Mouse (Mus musculus): ENCODE measurements around the gene Alkbh6. TPM values are rescaled to one million over a fixed set of nuclear protein-coding genes. Genes with fewer than 3 reads are reported as not detected.
A peak's percentile ranks its signal among the peaks of the same experiment; 100 is the strongest.

Alkbh6 gene
- total and polyA plus RNA-seq, 2 experiments from 2014 or later, result 116 to 129 TPM

DNA sequence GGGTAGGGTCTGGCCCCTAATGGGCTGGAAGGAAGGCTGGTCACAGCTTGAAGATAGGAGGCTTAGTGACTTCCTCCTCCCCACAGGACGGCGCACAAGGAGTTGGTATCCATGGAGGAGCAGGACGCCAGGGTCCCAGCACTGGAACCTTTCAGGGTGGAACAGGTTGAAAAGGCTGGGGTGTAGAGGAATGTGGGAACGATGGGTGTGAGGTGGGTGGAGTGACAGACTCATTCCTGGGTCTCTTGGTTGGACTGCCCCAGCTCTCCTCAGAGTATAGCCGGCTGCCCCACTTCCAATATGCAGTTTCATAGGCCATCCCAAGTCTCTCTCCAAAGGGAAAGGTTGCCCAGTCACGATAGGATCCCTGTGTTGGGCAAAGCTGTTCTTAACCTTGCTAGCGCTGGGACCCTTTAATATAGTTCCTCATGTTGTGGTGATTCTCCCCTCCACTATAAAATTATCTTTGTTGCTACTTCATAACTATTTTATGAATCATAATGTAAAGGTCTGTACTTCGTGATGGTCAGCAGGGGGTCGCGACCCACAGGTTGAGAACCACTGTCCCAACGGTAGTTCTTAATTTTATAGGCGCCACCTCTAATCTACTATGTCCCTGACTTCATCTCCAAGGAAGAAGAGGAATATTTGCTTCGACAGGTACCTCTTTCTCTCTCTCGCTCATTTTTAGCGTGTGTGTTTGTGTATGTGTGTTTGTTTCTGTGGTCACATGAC lies 1.0 kb downstream of the Alkbh6 start:
- 60% methylated on average over 15 of the region's 15 CpGs for WGBS
- ATAC-seq (no peak), DNase-seq (ENCODE audit: low spot score) (no peak)
- Histone ChIP-seq H3K36me3 (ENCODE audit: insufficient read depth, low read length) (peaks cover 20% of the 10 kb centered on the region), H3K4me1 (ENCODE audit: insufficient read depth, low read length) (peaks cover 6% of the 10 kb centered on the region; the same call in 1 of the 2 replicates), H3K9me3 (ENCODE audit: low read length) (no peaks in the 10 kb centered on the region), H3K9ac (replicated peaks; ENCODE audit: low read length) (peak overlapping the region; percentile 63), H3K27ac (0 out of 2 replicates have a peak overlapping the region, but pooled peaks have one; percentile 33), H3K27me3 (ENCODE audit: insufficient read depth, low read length) (no peaks in the 10 kb centered on the region), H3K4me3 (ENCODE audit: low read length) (peak overlapping the region; percentile 66), H3K4me2 (ENCODE audit: low read depth, low read length) (peak overlapping the region; percentile 96)
- TF ChIP-seq CTCF (IDR thresholded peaks at IDR 0.05; ENCODE audit: low read depth), result no peak

DNA sequence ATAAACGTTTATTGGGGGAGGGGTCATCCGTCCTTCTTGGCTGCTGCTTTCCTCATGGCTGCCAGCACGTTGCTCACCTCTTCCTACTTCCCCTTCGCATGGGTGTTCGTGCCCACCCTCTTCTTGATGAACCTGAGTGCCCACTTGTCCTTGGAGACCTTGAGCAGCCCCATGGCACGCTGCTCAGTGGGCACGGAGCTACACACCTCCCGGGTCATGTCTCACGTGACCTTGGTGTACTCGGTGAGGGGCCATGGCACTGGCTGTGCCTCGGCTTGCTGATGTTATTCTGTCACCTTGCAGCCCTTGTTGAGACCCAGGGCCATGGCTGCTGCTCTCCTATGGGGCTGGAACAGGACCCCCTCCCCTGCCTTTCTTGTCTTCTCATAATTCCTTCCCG lies 1.6 kb downstream of the Alkbh6 start:
- WGBS, result 89% methylated on average over 12 of the region's 12 CpGs
- ATAC-seq, result no peak
- no peak overlapping the region for H3K4me2 ChIP-seq (ENCODE audit: low read depth, low read length)

DNA sequence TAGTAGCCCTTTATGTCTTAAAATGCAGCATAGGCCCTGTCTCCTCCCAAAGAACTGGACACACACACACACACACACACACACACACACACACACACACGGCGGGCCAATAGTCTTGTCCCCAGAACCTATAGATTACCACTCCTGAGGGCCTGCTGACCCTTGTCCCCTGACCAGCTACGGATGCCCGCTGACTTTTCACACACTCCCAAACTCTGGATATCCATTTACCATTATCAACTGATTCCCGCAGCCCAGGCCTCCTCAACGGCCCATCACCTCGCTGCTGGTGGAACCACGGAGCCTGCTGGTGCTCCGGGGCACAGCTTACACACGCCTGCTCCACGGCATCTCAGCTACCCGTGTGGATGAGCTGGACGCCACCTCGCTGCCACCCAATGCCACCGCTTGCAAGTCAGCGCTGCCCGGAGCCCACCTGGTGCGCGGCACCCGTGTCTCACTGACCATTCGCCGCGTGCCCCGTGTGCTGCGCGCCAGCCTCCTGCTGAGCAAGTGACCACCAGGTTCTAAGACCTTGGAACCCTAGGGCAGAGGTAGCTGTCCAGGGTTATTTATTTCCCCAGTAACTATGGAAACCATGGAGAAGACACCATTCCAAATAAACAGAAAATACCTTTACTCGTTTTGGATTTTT lies 5.3 kb downstream of the Alkbh6 start:
- no peaks in the 10 kb centered on the region for H3K36me3 ChIP-seq (ENCODE audit: insufficient read depth, low read length)
- no peak for ATAC-seq
- H3K9me3 ChIP-seq (ENCODE audit: low read length), result no peaks in the 10 kb centered on the region
- DNase-seq (ENCODE audit: low spot score), result no peak
- no peak overlapping the region for H3K9ac ChIP-seq (replicated peaks; ENCODE audit: low read length)
- H3K27ac ChIP-seq, result no peak overlapping the region
- H3K4me3 ChIP-seq (ENCODE audit: low read length), result no peak overlapping the region
- no peak overlapping the region for H3K4me2 ChIP-seq (ENCODE audit: low read depth, low read length)
- TF ChIP-seq CTCF (IDR thresholded peaks at IDR 0.05; ENCODE audit: low read depth), result no peak
- no peaks in the 10 kb centered on the region for H3K27me3 ChIP-seq (ENCODE audit: insufficient read depth, low read length)
- H3K4me1 ChIP-seq (ENCODE audit: insufficient read depth, low read length), result peaks cover 6% of the 10 kb centered on the region; the same call in 1 of the 2 replicates
- 60% methylated on average over 27 of the region's 27 CpGs for WGBS

More for the DNA sequence above, 1.6 kb downstream of the Alkbh6 start:
- H3K36me3 ChIP-seq (ENCODE audit: insufficient read depth, low read length), result peaks cover 20% of the 10 kb centered on the region
- H3K4me3 ChIP-seq (ENCODE audit: low read length), result no peak overlapping the region
- no peak overlapping the region for H3K27ac ChIP-seq
- no peaks in the 10 kb centered on the region for H3K27me3 ChIP-seq (ENCODE audit: insufficient read depth, low read length)
- DNase-seq (ENCODE audit: low spot score), result no peak
- no peak for TF ChIP-seq CTCF (IDR thresholded peaks at IDR 0.05; ENCODE audit: low read depth)
- no peak overlapping the region for H3K9ac ChIP-seq (replicated peaks; ENCODE audit: low read length)
- no peaks in the 10 kb centered on the region for H3K9me3 ChIP-seq (ENCODE audit: low read length)
- H3K4me1 ChIP-seq (ENCODE audit: insufficient read depth, low read length), result peaks cover 6% of the 10 kb centered on the region; the same call in 1 of the 2 replicates

DNA sequence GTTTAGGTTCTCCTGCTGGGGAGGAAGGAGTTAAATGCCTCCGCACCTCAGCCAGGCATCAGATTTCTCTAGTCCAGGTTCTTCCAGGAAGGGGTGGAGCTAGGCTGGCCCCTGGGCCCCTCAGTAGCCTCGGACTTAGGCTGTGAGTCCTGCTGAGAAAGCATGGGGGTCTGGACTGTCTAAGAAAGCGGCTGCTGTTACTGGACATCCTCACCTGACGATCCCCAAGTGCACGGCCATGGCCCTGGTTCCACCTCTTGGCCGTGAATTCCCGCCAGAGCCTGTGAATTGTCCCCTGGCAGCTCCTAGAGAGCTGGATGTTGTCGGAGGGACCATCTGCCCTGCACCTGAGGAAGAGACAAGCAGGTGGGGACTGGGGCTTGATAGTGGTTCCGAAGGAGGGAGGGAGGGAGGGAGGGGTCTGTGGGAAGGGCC lies 6.2 kb downstream of the Alkbh6 start, which contains the start of gene Syne4:
Gene Syne4 (plus strand): TSS at position 87 of the 435 bp plus-strand sequence.
- Histone ChIP-seq H3K9me3 (ENCODE audit: low read length) (no peaks in the 10 kb centered on the region), H3K36me3 (ENCODE audit: insufficient read depth, low read length) (no peaks in the 10 kb centered on the region), H3K4me1 (ENCODE audit: insufficient read depth, low read length) (no peaks in the 10 kb centered on the region), H3K27ac (no peak within 1 kb of the TSS), H3K27me3 (ENCODE audit: insufficient read depth, low read length) (no peaks in the 10 kb centered on the region), H3K9ac (replicated peaks; ENCODE audit: low read length) (no peak within 1 kb of the TSS), H3K4me3 (ENCODE audit: low read length) (no peak within 1 kb of the TSS), H3K4me2 (ENCODE audit: low read depth, low read length) (no peak within 1 kb of the TSS)
- ATAC-seq (no peak), DNase-seq (ENCODE audit: low spot score) (no peak)
- 10% methylated on average over 9 of the region's 9 CpGs for WGBS
- TF ChIP-seq CTCF (IDR thresholded peaks at IDR 0.05; ENCODE audit: low read depth), result no peak

DNA sequence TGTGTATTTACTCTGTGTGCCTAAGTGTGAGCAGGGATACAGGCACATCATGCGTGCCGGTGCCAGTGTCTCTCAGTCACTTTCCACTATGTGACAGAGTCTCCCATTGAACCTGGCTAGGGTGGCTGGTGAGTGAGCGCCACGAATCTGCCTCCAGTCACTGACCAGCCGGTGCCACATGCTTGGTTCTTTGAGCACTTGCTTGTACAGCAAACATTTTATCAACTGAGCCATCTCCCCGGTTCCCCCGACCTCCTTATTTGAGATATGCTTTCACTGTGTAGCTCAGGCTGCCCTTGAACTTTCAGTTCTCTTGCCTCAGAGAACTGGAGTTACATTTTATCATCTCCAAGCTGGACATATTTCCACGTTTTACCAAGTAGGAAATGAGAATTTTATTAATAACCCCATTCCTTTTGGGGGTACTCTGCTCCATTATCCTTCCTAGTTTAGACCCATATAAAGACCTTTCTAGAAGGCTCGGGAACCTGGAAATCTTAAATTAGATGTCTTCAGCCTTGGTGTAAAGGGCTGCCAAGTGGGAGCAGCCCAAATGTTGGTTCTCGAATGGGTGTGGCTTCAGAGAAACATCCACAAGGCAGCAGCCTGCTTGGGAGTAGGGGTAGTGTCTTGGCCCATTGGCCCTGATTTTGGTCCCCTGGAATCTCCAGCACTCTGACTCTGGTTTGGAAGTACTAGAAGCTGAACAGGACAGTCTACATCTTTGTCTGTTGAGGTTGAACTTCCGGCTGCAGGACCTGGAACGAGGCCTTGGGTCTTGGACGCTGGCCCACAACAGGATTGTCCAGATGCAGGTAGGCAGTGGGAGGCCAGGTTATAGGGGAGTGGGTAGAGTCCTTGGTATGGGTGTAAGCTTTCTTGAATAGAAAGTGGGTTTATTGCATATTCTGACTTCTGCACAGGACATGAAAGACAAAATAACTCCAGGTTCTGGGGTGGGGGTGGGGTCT lies 7.3 kb downstream of the Alkbh6 start:
- Histone ChIP-seq H3K27ac (no peak overlapping the region), H3K4me2 (ENCODE audit: low read depth, low read length) (no peak overlapping the region), H3K27me3 (ENCODE audit: insufficient read depth, low read length) (no peaks in the 10 kb centered on the region), H3K9ac (replicated peaks; ENCODE audit: low read length) (no peak overlapping the region), H3K4me3 (ENCODE audit: low read length) (no peak overlapping the region), H3K4me1 (ENCODE audit: insufficient read depth, low read length) (peaks cover 2% of the 10 kb centered on the region; the same call in 1 of the 2 replicates), H3K9me3 (ENCODE audit: low read length) (no peaks in the 10 kb centered on the region), H3K36me3 (ENCODE audit: insufficient read depth, low read length) (no peaks in the 10 kb centered on the region)
- no peak for TF ChIP-seq CTCF (IDR thresholded peaks at IDR 0.05; ENCODE audit: low read depth)
- no peak for DNase-seq (ENCODE audit: low spot score)
- 78% methylated on average over 13 of the region's 13 CpGs for WGBS
- no peak for ATAC-seq

DNA sequence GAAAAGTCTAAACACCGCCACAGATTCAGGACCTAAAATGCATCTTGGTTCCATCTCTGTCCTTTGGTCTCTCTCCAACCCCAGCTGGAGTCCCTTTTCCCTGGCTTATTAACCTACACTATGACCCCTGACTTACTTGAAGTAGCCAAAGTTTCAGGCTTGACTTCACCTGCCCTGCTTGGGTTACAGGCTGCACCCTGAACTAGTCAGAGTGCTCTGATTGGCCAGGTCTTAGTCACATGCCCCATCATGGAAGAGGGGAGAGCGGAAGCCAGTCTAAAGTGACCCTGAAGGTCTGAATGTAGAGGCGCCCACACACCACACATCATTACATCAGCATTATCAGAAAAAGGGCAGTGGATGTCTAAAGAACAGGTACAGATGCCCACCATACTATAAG lies 9.6 kb downstream of the Alkbh6 start:
- no peak for TF ChIP-seq CTCF (IDR thresholded peaks at IDR 0.05; ENCODE audit: low read depth)
- H3K9ac ChIP-seq (replicated peaks; ENCODE audit: low read length), result no peak overlapping the region
- no peak overlapping the region for H3K27ac ChIP-seq
- H3K4me1 ChIP-seq (ENCODE audit: insufficient read depth, low read length), result peaks cover 7% of the 10 kb centered on the region; the same call in 1 of the 2 replicates
- H3K4me2 ChIP-seq (ENCODE audit: low read depth, low read length), result no peak overlapping the region
- H3K4me3 ChIP-seq (ENCODE audit: low read length), result no peak overlapping the region
- H3K36me3 ChIP-seq (ENCODE audit: insufficient read depth, low read length), result no peaks in the 10 kb centered on the region
- H3K9me3 ChIP-seq (ENCODE audit: low read length), result no peaks in the 10 kb centered on the region
- ATAC-seq (no peak), DNase-seq (ENCODE audit: low spot score) (no peak)
- no peaks in the 10 kb centered on the region for H3K27me3 ChIP-seq (ENCODE audit: insufficient read depth, low read length)
- 92% methylated on average over 3 of the region's 3 CpGs for WGBS

All from hindbrain, postnatal 0 days (tissue).